Mouse (Mus musculus) G1E (cell line): ENCODE results near the gene Mcrip2. TPM values are rescaled to one million over a fixed set of nuclear protein-coding genes. Genes with fewer than 3 reads are reported as not detected.

Experiments used
- ATAC-seq: 2 replicates; pipeline ENCODE4 v1.8.0; 2016; ENCODE audit warnings: mild to moderate bottlenecking; ENCODE audit not compliant: insufficient number of reproducible peaks, poor library complexity, low FRiP score, severe bottlenecking; ENCODE audit errors: extremely low read depth
- DNase-seq: peaks from one replicate; pipeline ENCODE4 v3.0.0; 2012; ENCODE audit warnings: low spot score
- H3K27me3 ChIP-seq: 2 replicates; pipeline ENCODE4 v1.6.1; 2012; ENCODE audit warnings: mild to moderate bottlenecking, low read length, inconsistent platforms; ENCODE audit not compliant: insufficient read depth
- H3K36me3 ChIP-seq: replicated peaks from 2 replicates; pipeline ENCODE3; 2012; ENCODE audit warnings: mild to moderate bottlenecking, inconsistent platforms
- H3K4me1 ChIP-seq: 2 replicates; pipeline ENCODE4 v1.6.1; 2012; ENCODE audit warnings: low read depth, low read length, inconsistent platforms, mixed read lengths; ENCODE audit not compliant: insufficient read depth
- H3K4me3 ChIP-seq: 2 replicates; pipeline ENCODE4 v1.5.1; 2012; ENCODE audit warnings: low read depth, mild to moderate bottlenecking, inconsistent platforms, low read length, moderate library complexity, mixed read lengths
- H3K9me3 ChIP-seq: replicated peaks from 2 replicates; pipeline ENCODE4 v1.6.1; 2012; ENCODE audit warnings: inconsistent platforms
- CTCF ChIP-seq: IDR thresholded peaks from 2 replicates; pipeline ENCODE4 v1.5.1; 2012; ENCODE audit warnings: low read depth, low read length, inconsistent platforms, mixed read lengths
- GATA1 ChIP-seq: IDR thresholded peaks from 2 replicates; pipeline ENCODE4 v1.6.1; 2012; ENCODE audit warnings: borderline replicate concordance, low read length, inconsistent platforms, mixed read lengths
- GATA2 ChIP-seq: IDR thresholded peaks from 2 replicates; pipeline ENCODE4 v1.6.1; 2012; ENCODE audit warnings: low read depth, low read length, inconsistent platforms, borderline replicate concordance
- POLR2AphosphoS5 ChIP-seq: IDR thresholded peaks from 2 replicates; pipeline ENCODE4 v1.6.1; 2012; ENCODE audit warnings: low read depth, low read length, inconsistent platforms; ENCODE audit not compliant: insufficient replicate concordance
- TAL1 ChIP-seq: conservative IDR thresholded peaks from 2 replicates; pipeline ENCODE4 v1.6.1; 2012; ENCODE audit warnings: low read depth, low read length, inconsistent platforms, mixed read lengths
- polyA plus RNA-seq: library from polyadenylated mRNA; stranded (reverse); fragments of >175 nt; gene quantifications from 2 replicates; pipeline ENCODE4 v1.2.3, GENCODE M21; 2012
- total RNA-seq, 2 experiments: library from RNA; stranded (forward) in 1 of 2; stranded (reverse) in 1 of 2; fragments of 200-1000 nt in 1 of 2; fragments of >200 nt in 1 of 2; fragmentation: Nextera tagmentation in 1 of 2; gene quantifications; 2 replicates each; pipeline ENCODE4 v1.2.3; 2014 to 2017

Mcrip2 gene
- total and polyA plus RNA-seq, 3 experiments: 4.4 to 77.6 (median 8.7) TPM

DNA sequence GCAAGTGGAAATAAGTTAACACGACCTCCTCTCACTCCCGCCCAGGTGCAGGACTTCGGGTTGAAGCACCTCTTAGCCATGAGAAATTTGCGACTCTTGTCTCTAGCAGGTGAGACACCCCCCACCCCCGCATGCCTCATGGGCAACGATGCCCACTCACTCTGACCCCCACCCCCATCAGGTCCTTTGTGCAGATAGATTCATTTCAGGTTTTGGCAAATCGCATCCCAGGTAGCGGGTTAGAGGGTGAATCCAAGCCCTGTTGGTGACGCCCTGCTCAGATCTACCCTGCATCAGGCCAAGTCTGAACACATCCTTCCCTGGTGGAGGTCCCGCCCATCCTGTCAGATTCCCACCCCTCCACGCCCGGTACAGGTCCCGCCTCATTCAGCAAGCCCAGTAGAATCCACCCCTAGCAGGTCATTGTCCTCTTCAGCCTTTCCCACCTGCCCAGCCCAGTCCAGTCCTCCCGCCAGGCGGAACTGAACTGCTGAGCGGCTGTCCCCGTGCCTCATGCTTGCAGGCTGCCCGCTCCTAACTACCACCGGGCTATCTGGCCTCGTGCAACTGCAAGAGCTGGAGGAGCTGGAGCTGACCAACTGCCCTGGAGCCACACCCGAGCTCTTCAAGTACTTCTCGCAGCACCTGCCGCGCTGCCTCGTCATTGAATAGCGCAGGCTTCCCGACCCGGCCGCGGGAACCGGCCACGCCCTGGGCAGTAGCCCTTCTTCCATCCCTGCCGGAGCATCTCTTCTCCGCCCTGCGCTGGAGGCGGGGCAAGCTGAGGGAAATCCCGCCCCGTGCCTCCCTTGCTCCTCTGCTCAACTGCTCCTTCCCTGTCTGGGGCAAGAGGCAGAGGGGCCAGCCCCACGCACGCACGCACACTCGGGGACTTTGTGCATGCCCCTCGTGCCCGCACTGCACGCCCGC is 49.4 kb downstream of the Mcrip2 start:
- Histone ChIP-seq H3K4me3 (peak overlapping the region; percentile 28; the same call in 1 of the 2 replicates), H3K27me3 (peaks cover 45% of the 10 kb centered on the region), H3K9me3 (no peaks in the 10 kb centered on the region), H3K36me3 (peaks cover 1% of the 10 kb centered on the region), H3K4me1 (peaks cover 19% of the 10 kb centered on the region)
- ATAC-seq: no peak
- no peak for DNase-seq
- TF ChIP-seq GATA2 (no peak), CTCF (no peak), TAL1 (no peak), POLR2AphosphoS5 (no peak), GATA1 (no peak)

DNA sequence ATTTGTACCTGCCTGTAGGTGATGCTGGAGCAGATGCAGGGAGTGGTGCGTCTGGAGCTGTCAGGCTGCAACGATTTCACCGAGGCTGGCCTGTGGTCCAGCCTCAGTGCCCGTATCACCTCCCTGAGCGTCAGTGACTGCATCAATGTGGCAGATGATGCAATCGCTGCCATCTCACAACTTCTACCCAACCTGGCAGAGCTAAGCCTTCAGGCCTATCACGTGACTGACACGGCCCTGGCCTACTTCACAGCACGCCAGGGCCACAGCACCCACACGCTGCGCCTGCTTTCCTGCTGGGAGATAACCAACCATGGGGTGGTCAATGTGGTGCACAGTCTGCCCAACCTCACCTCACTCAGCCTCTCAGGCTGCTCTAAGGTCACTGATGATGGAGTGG is 50.9 kb downstream of the Mcrip2 start:
- TF ChIP-seq GATA1 (no peak), GATA2 (no peak), TAL1 (no peak)
- peaks cover 50% of the 10 kb centered on the region for H3K27me3 ChIP-seq
- no peak for DNase-seq
- H3K4me1 ChIP-seq: peaks cover 12% of the 10 kb centered on the region
- ATAC-seq: no peak
- H3K9me3 ChIP-seq: no peaks in the 10 kb centered on the region
- H3K4me3 ChIP-seq: no peak overlapping the region
- no peaks in the 10 kb centered on the region for H3K36me3 ChIP-seq

Other genes starting within 250 kb of the Mcrip2 start
Only the 20 nearest of the 30 such genes appear.
- gene Narfl, start 95.0 kb downstream of the Mcrip2 start, total RNA-seq (2014; fragmentation: Nextera tagmentation): 11.7 and 22.3 TPM in 2 replicates
- gene Narfl, start 95.0 kb downstream of the Mcrip2 start, total RNA-seq (2017): 28.4 and 29.2 TPM in 2 replicates
- gene Narfl, start 95.0 kb downstream of the Mcrip2 start, polyA plus RNA-seq: 17.6 and 18.8 TPM in 2 replicates
- gene Haghl, start 83.1 kb downstream of the Mcrip2 start, total RNA-seq (2014; fragmentation: Nextera tagmentation): 7.0 and 11.7 TPM in 2 replicates
- 15.5 and 17.1 TPM in 2 replicates for gene Haghl, start 83.1 kb downstream of the Mcrip2 start, total RNA-seq (2017)
- 15.4 and 17.1 TPM in 2 replicates for gene Haghl, start 83.1 kb downstream of the Mcrip2 start, polyA plus RNA-seq
- not detected in 2 replicates for gene Ccdc78, start 82.2 kb downstream of the Mcrip2 start, total RNA-seq (2014; fragmentation: Nextera tagmentation)
- gene Ccdc78, start 82.2 kb downstream of the Mcrip2 start, total RNA-seq (2017): 0.06 and 0.22 TPM in 2 replicates
- gene Ccdc78, start 82.2 kb downstream of the Mcrip2 start, polyA plus RNA-seq: 0.05 TPM in 1 of 2 replicates, not detected in the other
- gene Fam173a, start 75.9 kb downstream of the Mcrip2 start, total RNA-seq (2014; fragmentation: Nextera tagmentation): 24.1 and 24.8 TPM in 2 replicates
- 45.1 and 50.5 TPM in 2 replicates for gene Fam173a, start 75.9 kb downstream of the Mcrip2 start, total RNA-seq (2017)
- 16.1 and 20.5 TPM in 2 replicates for gene Fam173a, start 75.9 kb downstream of the Mcrip2 start, polyA plus RNA-seq
- gene AC134908.4, start 73.1 kb downstream of the Mcrip2 start, total RNA-seq (2014; fragmentation: Nextera tagmentation): not detected in 2 replicates
- not detected in 2 replicates for gene AC134908.4, start 73.1 kb downstream of the Mcrip2 start, total RNA-seq (2017)
- not detected in 2 replicates for gene AC134908.4, start 73.1 kb downstream of the Mcrip2 start, polyA plus RNA-seq
- 15.3 and 19.7 TPM in 2 replicates for gene Metrn, start 71.6 kb downstream of the Mcrip2 start, total RNA-seq (2014; fragmentation: Nextera tagmentation)
- 22.3 and 36.9 TPM in 2 replicates for gene Metrn, start 71.6 kb downstream of the Mcrip2 start, total RNA-seq (2017)
- 129 and 172 TPM in 2 replicates for gene Metrn, start 71.6 kb downstream of the Mcrip2 start, polyA plus RNA-seq
- not detected in 2 replicates for gene Fbxl16, start 59.7 kb downstream of the Mcrip2 start, total RNA-seq (2014; fragmentation: Nextera tagmentation)
- 0.05 TPM in 1 of 2 replicates, not detected in the other for gene Fbxl16, start 59.7 kb downstream of the Mcrip2 start, total RNA-seq (2017)
- 0.01 and 0.03 TPM in 2 replicates for gene Fbxl16, start 59.7 kb downstream of the Mcrip2 start, polyA plus RNA-seq
- 13.8 and 13.9 TPM in 2 replicates for gene Wdr24, start 45.1 kb downstream of the Mcrip2 start, total RNA-seq (2014; fragmentation: Nextera tagmentation)
- gene Wdr24, start 45.1 kb downstream of the Mcrip2 start, total RNA-seq (2017): 23.5 and 25.8 TPM in 2 replicates
- 4.8 and 8.6 TPM in 2 replicates for gene Wdr24, start 45.1 kb downstream of the Mcrip2 start, polyA plus RNA-seq
- gene Jmjd8, start 39.9 kb downstream of the Mcrip2 start, total RNA-seq (2014; fragmentation: Nextera tagmentation): 0.90 and 1.9 TPM in 2 replicates
- gene Jmjd8, start 39.9 kb downstream of the Mcrip2 start, total RNA-seq (2017): 1.9 and 2.0 TPM in 2 replicates
- gene Jmjd8, start 39.9 kb downstream of the Mcrip2 start, polyA plus RNA-seq: 0.08 and 0.11 TPM in 2 replicates
- gene Stub1, start 35.4 kb downstream of the Mcrip2 start, total RNA-seq (2014; fragmentation: Nextera tagmentation): 29.1 and 30.1 TPM in 2 replicates
- gene Stub1, start 35.4 kb downstream of the Mcrip2 start, total RNA-seq (2017): 90.8 and 97.3 TPM in 2 replicates
- 70.9 and 81.7 TPM in 2 replicates for gene Stub1, start 35.4 kb downstream of the Mcrip2 start, polyA plus RNA-seq
- gene Rhbdl1, start 31.5 kb downstream of the Mcrip2 start, total RNA-seq (2014; fragmentation: Nextera tagmentation): 4.8 and 5.5 TPM in 2 replicates
- gene Rhbdl1, start 31.5 kb downstream of the Mcrip2 start, total RNA-seq (2017): 0.87 and 1.4 TPM in 2 replicates
- gene Rhbdl1, start 31.5 kb downstream of the Mcrip2 start, polyA plus RNA-seq: 2.7 and 3.1 TPM in 2 replicates
- 1.1 and 2.9 TPM in 2 replicates for gene Gm20683, start 27.0 kb downstream of the Mcrip2 start, total RNA-seq (2014; fragmentation: Nextera tagmentation)
- gene Gm20683, start 27.0 kb downstream of the Mcrip2 start, total RNA-seq (2017): 3.0 and 3.1 TPM in 2 replicates
- 9.7 and 12.4 TPM in 2 replicates for gene Gm20683, start 27.0 kb downstream of the Mcrip2 start, polyA plus RNA-seq
- gene Rhot2, start 23.9 kb downstream of the Mcrip2 start, total RNA-seq (2014; fragmentation: Nextera tagmentation): 31.2 and 41.2 TPM in 2 replicates
- gene Rhot2, start 23.9 kb downstream of the Mcrip2 start, total RNA-seq (2017): 17.7 and 20.0 TPM in 2 replicates
- gene Rhot2, start 23.9 kb downstream of the Mcrip2 start, polyA plus RNA-seq: 142 and 151 TPM in 2 replicates
- gene Wdr90, start 7.3 kb downstream of the Mcrip2 start, total RNA-seq (2014; fragmentation: Nextera tagmentation): 14.6 and 42.2 TPM in 2 replicates
- 11.8 and 14.2 TPM in 2 replicates for gene Wdr90, start 7.3 kb downstream of the Mcrip2 start, total RNA-seq (2017)
- 9.0 and 17.0 TPM in 2 replicates for gene Wdr90, start 7.3 kb downstream of the Mcrip2 start, polyA plus RNA-seq
- 13.9 and 19.0 TPM in 2 replicates for gene Mettl26, start 6.3 kb upstream of the Mcrip2 start, total RNA-seq (2014; fragmentation: Nextera tagmentation)
- 12.4 and 16.7 TPM in 2 replicates for gene Mettl26, start 6.3 kb upstream of the Mcrip2 start, total RNA-seq (2017)
- 30.2 and 34.4 TPM in 2 replicates for gene Mettl26, start 6.3 kb upstream of the Mcrip2 start, polyA plus RNA-seq
- gene Wfikkn1, start 12.1 kb upstream of the Mcrip2 start, total RNA-seq (2014; fragmentation: Nextera tagmentation): 1.1 and 1.4 TPM in 2 replicates
- 0.55 and 0.58 TPM in 2 replicates for gene Wfikkn1, start 12.1 kb upstream of the Mcrip2 start, total RNA-seq (2017)
- 0.51 and 0.57 TPM in 2 replicates for gene Wfikkn1, start 12.1 kb upstream of the Mcrip2 start, polyA plus RNA-seq
- 9.1 and 10.8 TPM in 2 replicates for gene Rab40c, start 51.0 kb upstream of the Mcrip2 start, total RNA-seq (2014; fragmentation: Nextera tagmentation)
- gene Rab40c, start 51.0 kb upstream of the Mcrip2 start, total RNA-seq (2017): 4.2 and 9.3 TPM in 2 replicates
- gene Rab40c, start 51.0 kb upstream of the Mcrip2 start, polyA plus RNA-seq: 12.4 and 13.5 TPM in 2 replicates
- gene Pigq, start 76.2 kb upstream of the Mcrip2 start, total RNA-seq (2014; fragmentation: Nextera tagmentation): 116 and 431 TPM in 2 replicates
- gene Pigq, start 76.2 kb upstream of the Mcrip2 start, total RNA-seq (2017): 41.4 and 42.1 TPM in 2 replicates
- 81.8 and 136 TPM in 2 replicates for gene Pigq, start 76.2 kb upstream of the Mcrip2 start, polyA plus RNA-seq
- gene Nhlrc4, start 76.2 kb upstream of the Mcrip2 start, total RNA-seq (2014; fragmentation: Nextera tagmentation): 0.38 and 1.7 TPM in 2 replicates
- 0.33 TPM in 1 of 2 replicates, not detected in the other for gene Nhlrc4, start 76.2 kb upstream of the Mcrip2 start, total RNA-seq (2017)
- gene Nhlrc4, start 76.2 kb upstream of the Mcrip2 start, polyA plus RNA-seq: 1.1 and 2.7 TPM in 2 replicates
- gene A930017K11Rik, start 83.8 kb upstream of the Mcrip2 start, total RNA-seq (2014; fragmentation: Nextera tagmentation): not detected in 2 replicates
- 0.06 TPM in 1 of 2 replicates, not detected in the other for gene A930017K11Rik, start 83.8 kb upstream of the Mcrip2 start, total RNA-seq (2017)
- 0.03 and 0.07 TPM in 2 replicates for gene A930017K11Rik, start 83.8 kb upstream of the Mcrip2 start, polyA plus RNA-seq